Mouse (Mus musculus) ovary, postnatal 14 days (tissue): ENCODE measurements at regions not wholly inside any gene's neighbourhood (a gene's known extent, or its start where the extent isn't known, plus 50 kb on each side); places are given as distances from the start of the nearest gene placed in this dataset.
"Not testable (repeated sequence)": the region's sequence is repeated elsewhere in the genome, so short reads cannot be mapped to it uniquely, and the experiment has no call there.

ENCODE experiments used
- DNase-seq: peaks from one replicate; pipeline ENCODE4 v3.0.0; 2022; ENCODE audit warnings: low spot score

- DNase-seq, result no peak
Observed at GRCm38 (mm10) chr1:165014328-165014727, 79.0 kb upstream of the Xcl1 start.

DNA sequence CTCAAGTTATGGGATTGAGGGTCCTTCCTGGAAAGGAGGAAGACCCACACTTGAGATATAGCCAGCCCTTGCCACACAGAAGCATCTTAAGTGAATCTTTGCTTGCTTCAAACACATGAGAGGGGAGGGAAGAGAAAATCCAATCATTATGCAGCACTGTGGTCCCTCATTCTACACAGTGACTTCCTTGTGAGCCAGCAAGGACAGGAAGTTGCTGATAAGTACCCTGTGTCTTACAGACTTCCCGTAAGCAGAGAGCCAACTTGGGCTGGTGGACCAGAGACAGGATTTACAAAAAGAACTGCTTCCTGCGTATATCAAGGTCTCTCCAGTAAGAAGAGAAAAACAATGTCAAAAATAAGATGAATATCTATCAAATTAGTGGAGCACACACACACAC is 78.1 kb upstream of the Xcl1 start:
- no peak for DNase-seq

DNA sequence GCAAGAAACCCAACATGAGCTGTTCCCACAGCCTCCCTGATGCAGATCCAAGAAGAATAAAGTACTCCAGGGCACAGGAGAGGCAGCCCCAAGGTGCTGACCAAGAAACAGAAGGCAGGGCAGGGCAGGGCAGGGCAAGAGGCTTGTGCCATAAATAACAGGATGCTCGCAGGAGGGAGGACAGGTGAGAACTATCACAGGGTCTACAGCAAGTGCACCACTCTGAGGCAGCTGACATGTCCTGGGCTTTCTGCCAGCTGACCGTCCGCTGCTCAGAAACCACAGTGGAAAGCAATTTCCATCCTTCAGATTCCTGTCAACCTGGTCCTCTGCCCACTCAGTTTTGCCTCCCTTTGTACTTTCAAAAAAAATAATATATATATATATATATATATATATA is 77.0 kb upstream of the Xcl1 start:
- DNase-seq, result no peak

DNA sequence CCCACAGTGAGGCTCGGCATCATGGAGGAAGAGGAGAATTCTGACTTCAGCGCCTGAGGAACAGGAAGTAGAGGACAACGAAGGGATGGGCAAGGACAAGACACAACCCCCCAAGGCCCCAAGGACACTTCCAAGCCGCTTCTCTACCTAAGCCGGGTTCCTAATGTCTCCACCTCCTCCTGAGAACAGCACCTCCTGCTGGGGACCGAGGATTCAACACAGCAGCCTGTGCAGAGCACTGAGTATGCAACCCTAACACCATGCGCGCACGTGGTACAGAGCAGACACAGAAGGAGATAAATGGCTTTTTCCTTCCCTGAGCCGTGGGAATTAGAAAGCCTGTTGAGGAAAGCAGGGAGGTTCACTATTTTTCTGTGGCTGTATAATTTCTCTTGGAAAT is 64.2 kb upstream of the Xcl1 start:
- no peak for DNase-seq

DNA sequence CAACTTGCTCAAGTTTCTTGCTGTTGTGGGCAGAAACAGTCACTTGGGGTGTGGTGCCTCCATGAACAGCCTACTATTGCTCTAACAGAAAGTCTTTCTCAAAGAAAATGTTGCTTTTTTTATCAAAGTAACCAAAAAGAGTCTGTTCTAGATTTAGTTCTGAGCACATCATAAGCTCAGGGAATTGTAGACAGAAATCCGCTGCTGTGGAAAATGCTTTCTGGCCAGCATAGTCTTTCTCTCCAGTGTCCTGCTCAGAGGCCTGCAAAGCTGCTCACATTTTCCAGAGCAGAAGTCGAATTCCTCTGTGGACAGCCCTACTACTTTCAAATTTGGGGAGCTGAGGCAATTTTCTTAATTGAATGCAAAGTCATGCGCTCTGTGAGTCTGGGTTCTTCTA is 63.3 kb upstream of the Xcl1 start:
- DNase-seq, result no peak

DNA sequence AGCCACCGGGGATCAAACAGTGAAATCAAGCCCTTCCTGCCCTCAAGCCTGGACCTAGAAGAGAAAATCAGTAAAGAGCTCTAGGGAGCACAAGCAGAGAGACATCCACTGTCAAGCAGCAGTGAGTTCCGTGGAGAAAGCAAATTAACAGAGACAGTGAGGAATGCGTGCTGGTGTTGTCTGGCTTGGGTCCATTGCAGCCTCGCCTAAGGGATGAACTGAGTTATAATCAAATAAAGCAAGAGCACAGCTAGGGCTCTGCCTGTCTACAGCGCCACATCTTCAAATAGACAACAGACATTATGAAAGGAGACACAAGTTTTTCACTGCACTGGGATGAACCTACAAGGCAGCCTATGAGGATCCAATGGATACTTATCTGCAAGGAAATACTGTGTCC is 62.3 kb upstream of the Xcl1 start:
- no peak for DNase-seq

GRCm38 (mm10) chr1:164994247-164994660 is 58.9 kb upstream of the Xcl1 start:
- no peak for DNase-seq

- not testable (repeated sequence) for DNase-seq
Observed at GRCm38 (mm10) chr1:164993175-164993875, 58.0 kb upstream of the Xcl1 start.

DNA sequence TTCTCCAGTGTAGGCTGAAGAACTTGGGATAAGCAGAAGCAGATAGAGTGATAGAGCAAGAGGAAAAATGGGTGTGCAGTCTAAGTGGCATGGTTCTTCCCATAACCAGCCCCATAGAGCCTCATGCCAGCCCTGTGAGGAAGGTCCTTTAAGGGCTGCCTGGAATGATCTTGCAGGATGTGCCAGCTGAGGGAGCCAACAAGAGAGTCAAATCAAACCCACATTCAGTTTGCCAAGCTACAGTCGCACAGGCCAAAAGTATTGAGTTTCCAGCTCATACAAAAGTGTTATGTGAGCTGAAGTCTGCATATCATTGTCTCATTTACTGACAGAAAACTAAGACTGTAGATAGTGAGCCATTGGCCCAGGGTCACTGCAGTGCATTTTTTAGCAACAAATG is 53.7 kb upstream of the Xcl1 start:
- no peak for DNase-seq

- no peak for DNase-seq
Observed at GRCm38 (mm10) chr1:164988191-164988590, 52.9 kb upstream of the Xcl1 start.

GRCm38 (mm10) chr1:164985521-164985920 is 50.2 kb upstream of the Xcl1 start:
- DNase-seq, result not testable (repeated sequence)
